Mouse (Mus musculus): Measurements from ENCODE around the gene Cpne5. TPM values are rescaled to one million over a fixed set of nuclear protein-coding genes. Genes with fewer than 3 reads are reported as not detected.

Cpne5 gene
- polyA plus RNA-seq, 1 experiment from 2014 or later, result 9.9 TPM

GRCm38 (mm10) chr17:29199151-29199800, 38.7 kb downstream of the Cpne5 start:
- H3K9me3 ChIP-seq, result no peaks in the 10 kb centered on the region
- peak; percentile 46; the same call in 1 of the 2 replicates for ATAC-seq (ENCODE audit: low FRiP score)
- no peaks in the 10 kb centered on the region for H3K36me3 ChIP-seq (replicated peaks)
- 10% methylated on average over 9 of the region's 9 CpGs for WGBS
- H3K27ac ChIP-seq, result peak overlapping the region; percentile 32; the same call in 1 of the 2 replicates
- no peak overlapping the region for H3K4me3 ChIP-seq (replicated peaks)
- peaks cover 21% of the 10 kb centered on the region for H3K4me1 ChIP-seq
- peak overlapping the region; percentile 22 for H3K4me2 ChIP-seq
- H3K9ac ChIP-seq, result peak overlapping the region; percentile 21; the same call in 1 of the 2 replicates
- no peaks in the 10 kb centered on the region; the same call in 1 of the 2 replicates for H3K27me3 ChIP-seq

- Histone ChIP-seq H3K27ac (no peak overlapping the region), H3K9me3 (no peaks in the 10 kb centered on the region), H3K27me3 (peaks cover 8% of the 10 kb centered on the region; the same call in 1 of the 2 replicates), H3K4me3 (replicated peaks) (no peak overlapping the region), H3K4me2 (no peak overlapping the region), H3K36me3 (replicated peaks) (no peaks in the 10 kb centered on the region), H3K4me1 (peaks cover 34% of the 10 kb centered on the region), H3K9ac (no peak overlapping the region)
- no peak for ATAC-seq (ENCODE audit: low FRiP score)
- WGBS, result 11% methylated on average over 4 of the region's 4 CpGs
Observed at GRCm38 (mm10) chr17:29195579-29195978, 42.4 kb downstream of the Cpne5 start.

- Histone ChIP-seq H3K4me1 (peaks cover 53% of the 10 kb centered on the region), H3K4me2 (peak overlapping the region; percentile 13; the same call in 1 of the 2 replicates)
- ATAC-seq (ENCODE audit: low FRiP score), result peak; percentile 44; the same call in 1 of the 2 replicates
Observed at GRCm38 (mm10) chr17:29188989-29189388, 49.0 kb downstream of the Cpne5 start.

GRCm38 (mm10) chr17:29186989-29187859, 50.7 kb downstream of the Cpne5 start:
- 4% methylated on average over 10 of the region's 10 CpGs for WGBS
- H3K27ac ChIP-seq, result peak overlapping the region; percentile 57
- no peaks in the 10 kb centered on the region for H3K36me3 ChIP-seq (replicated peaks)
- H3K27me3 ChIP-seq, result peaks cover 43% of the 10 kb centered on the region
- peak; percentile 52; the same call in 1 of the 2 replicates for ATAC-seq (ENCODE audit: low FRiP score)
- no peak overlapping the region for H3K4me2 ChIP-seq
- H3K4me1 ChIP-seq, result peaks cover 42% of the 10 kb centered on the region
- no peaks in the 10 kb centered on the region for H3K9me3 ChIP-seq
- H3K4me3 ChIP-seq (replicated peaks), result no peak overlapping the region
- 0 out of 2 replicates have a peak overlapping the region, but pooled peaks have one; percentile 1 for H3K9ac ChIP-seq

More at GRCm38 (mm10) chr17:29188989-29189388, 49.0 kb downstream of the Cpne5 start:
- H3K27ac ChIP-seq, result no peak overlapping the region
- no peak overlapping the region for H3K4me3 ChIP-seq (replicated peaks)
- peaks cover 37% of the 10 kb centered on the region for H3K27me3 ChIP-seq
- H3K9me3 ChIP-seq, result no peaks in the 10 kb centered on the region
- whole genome bisulfite sequencing, result 6% methylated on average over 12 of the region's 12 CpGs
- no peak overlapping the region for H3K9ac ChIP-seq
- H3K36me3 ChIP-seq (replicated peaks), result no peaks in the 10 kb centered on the region

GRCm38 (mm10) chr17:29185376-29186046, 52.5 kb downstream of the Cpne5 start:
- Histone ChIP-seq H3K4me1 (peaks cover 41% of the 10 kb centered on the region), H3K36me3 (replicated peaks) (no peaks in the 10 kb centered on the region), H3K27me3 (peaks cover 35% of the 10 kb centered on the region), H3K9me3 (no peaks in the 10 kb centered on the region), H3K4me3 (replicated peaks) (no peak overlapping the region), H3K4me2 (no peak overlapping the region), H3K27ac (no peak overlapping the region), H3K9ac (peak overlapping the region; percentile 1; the same call in 1 of the 2 replicates)
- WGBS, result 34% methylated on average over 7 of the region's 7 CpGs
- ATAC-seq (ENCODE audit: low FRiP score), result no peak

GRCm38 (mm10) chr17:29183162-29183561, 54.8 kb downstream of the Cpne5 start:
- Histone ChIP-seq H3K4me3 (replicated peaks) (no peak overlapping the region), H3K27me3 (peaks cover 12% of the 10 kb centered on the region; the same call in 1 of the 2 replicates), H3K27ac (no peak overlapping the region), H3K9me3 (no peaks in the 10 kb centered on the region), H3K36me3 (replicated peaks) (no peaks in the 10 kb centered on the region), H3K4me2 (no peak overlapping the region), H3K9ac (no peak overlapping the region), H3K4me1 (peaks cover 31% of the 10 kb centered on the region)
- 63% methylated on average over 11 of the region's 11 CpGs for WGBS
- ATAC-seq (ENCODE audit: low FRiP score), result no peak

GRCm38 (mm10) chr17:29181751-29182150, 56.2 kb downstream of the Cpne5 start:
- H3K4me3 ChIP-seq (replicated peaks), result no peak overlapping the region
- no peak overlapping the region for H3K9ac ChIP-seq
- no peak overlapping the region for H3K27ac ChIP-seq
- H3K36me3 ChIP-seq (replicated peaks), result no peaks in the 10 kb centered on the region
- H3K4me1 ChIP-seq, result peaks cover 22% of the 10 kb centered on the region
- WGBS, result 93% methylated on average over 5 of the region's 5 CpGs
- no peaks in the 10 kb centered on the region for H3K9me3 ChIP-seq
- peaks cover 9% of the 10 kb centered on the region; the same call in 1 of the 2 replicates for H3K27me3 ChIP-seq
- no peak for ATAC-seq (ENCODE audit: low FRiP score)
- no peak overlapping the region for H3K4me2 ChIP-seq

- no peak for ATAC-seq (ENCODE audit: low FRiP score)
- H3K9ac ChIP-seq, result no peak overlapping the region
- no peaks in the 10 kb centered on the region for H3K9me3 ChIP-seq
- H3K4me2 ChIP-seq, result no peak overlapping the region
- no peak overlapping the region for H3K27ac ChIP-seq
- H3K4me3 ChIP-seq (replicated peaks), result no peak overlapping the region
- H3K4me1 ChIP-seq, result peaks cover 19% of the 10 kb centered on the region
- H3K27me3 ChIP-seq, result peaks cover 9% of the 10 kb centered on the region; the same call in 1 of the 2 replicates
- no peaks in the 10 kb centered on the region for H3K36me3 ChIP-seq (replicated peaks)
- 87% methylated on average over 4 of the region's 4 CpGs for WGBS
Observed at GRCm38 (mm10) chr17:29180406-29181127, 57.4 kb downstream of the Cpne5 start.

GRCm38 (mm10) chr17:29179917-29180316, 58.0 kb downstream of the Cpne5 start:
- Histone ChIP-seq H3K27me3 (peaks cover 9% of the 10 kb centered on the region; the same call in 1 of the 2 replicates), H3K36me3 (replicated peaks) (no peaks in the 10 kb centered on the region), H3K4me1 (peaks cover 12% of the 10 kb centered on the region), H3K27ac (no peak overlapping the region), H3K9ac (no peak overlapping the region), H3K4me3 (replicated peaks) (no peak overlapping the region), H3K9me3 (no peaks in the 10 kb centered on the region), H3K4me2 (no peak overlapping the region)
- WGBS, result 81% methylated on average over 6 of the region's 6 CpGs
- no peak for ATAC-seq (ENCODE audit: low FRiP score)

- WGBS, result 61% methylated on average over 9 of the region's 9 CpGs
- no peak overlapping the region for H3K4me2 ChIP-seq
- peaks cover 12% of the 10 kb centered on the region for H3K4me1 ChIP-seq
- peaks cover 2% of the 10 kb centered on the region; the same call in 1 of the 2 replicates for H3K27me3 ChIP-seq
- H3K9ac ChIP-seq, result no peak overlapping the region
- ATAC-seq (ENCODE audit: low FRiP score), result no peak
- no peaks in the 10 kb centered on the region for H3K36me3 ChIP-seq (replicated peaks)
- H3K27ac ChIP-seq, result no peak overlapping the region
- no peak overlapping the region for H3K4me3 ChIP-seq (replicated peaks)
- H3K9me3 ChIP-seq, result no peaks in the 10 kb centered on the region
Observed at GRCm38 (mm10) chr17:29178503-29179059, 59.4 kb downstream of the Cpne5 start.
